Comparison of ENCODE assay signal across 25 mouse cellular contexts in genomic region chr13:111816431-111816830, GRCm38 (mm10). TPM values are rescaled to one million over a fixed set of nuclear protein-coding genes. Genes with fewer than 3 reads are reported as not detected.
DNase-seq lines count a peak whose midpoint lies in the region; ATAC-seq and TF ChIP-seq lines count a peak whose summit lies in the region.
"Had no signal": no experiment of that assay in that cellular context is flagged by ENCODE, and none has a peak within 500 bp of the region (broad histone marks: within the 10 kb centered on the region; RNA-seq: fewer than 3 reads in every experiment).

No protein-coding gene starts in this region.

- no peaks in the 10 kb centered on the region for H3K27me3 ChIP-seq in heart, embryonic 12.5 days (replicated peaks)
- no peaks in the 10 kb centered on the region for H3K27me3 ChIP-seq in midbrain, embryonic 11.5 days (ENCODE audit: control insufficient read depth, insufficient read depth, low read length)
- H3K27me3 ChIP-seq in midbrain, embryonic 15.5 days (replicated peaks): no peaks in the 10 kb centered on the region
- H3K27me3 ChIP-seq in liver, postnatal 0 days (ENCODE audit: insufficient read depth, low read length): no peaks in the 10 kb centered on the region
- H3K27me3 ChIP-seq: CH12.LX; embryonic facial prominence, embryonic 13.5 days; forebrain, embryonic 15.5 days; hindbrain, embryonic 12.5 days; Patski had no signal

- H3K9ac ChIP-seq in heart, embryonic 12.5 days: no peak overlapping the region
- H3K9ac ChIP-seq in midbrain, embryonic 11.5 days (ENCODE audit: low read length): no peak overlapping the region
- no peak overlapping the region for H3K9ac ChIP-seq in midbrain, embryonic 15.5 days
- no peak overlapping the region for H3K9ac ChIP-seq in liver, postnatal 0 days (replicated peaks)
- H3K9ac ChIP-seq: embryonic facial prominence, embryonic 13.5 days; forebrain, embryonic 12.5 days; forebrain, embryonic 15.5 days; hindbrain, embryonic 12.5 days had no signal

- no peak overlapping the region for H3K4me3 ChIP-seq in heart, embryonic 12.5 days
- H3K4me3 ChIP-seq in midbrain, embryonic 11.5 days (ENCODE audit: low read depth, low read length): no peak overlapping the region
- H3K4me3 ChIP-seq in midbrain, embryonic 15.5 days: no peak overlapping the region
- H3K4me3 ChIP-seq in liver, postnatal 0 days (ENCODE audit: low read depth, low read length): no peak overlapping the region
- H3K4me3 ChIP-seq: embryonic facial prominence, embryonic 10.5 days; embryonic facial prominence, embryonic 13.5 days; erythroblast, embryonic 14.5 days; forebrain, embryonic 12.5 days; forebrain, embryonic 15.5 days; heart, adult 2 months; heart, embryonic 10.5 days; hindbrain, embryonic 12.5 days had no signal

- TF ChIP-seq CTCF in liver, postnatal 0 days (IDR thresholded peaks at IDR 0.05; ENCODE audit: low read depth): no peak

- TF ChIP-seq EP300 in liver, postnatal 0 days (IDR thresholded peaks at IDR 0.05; ENCODE audit: low read depth): no peak

- no peak overlapping the region for H3K4me2 ChIP-seq in heart, embryonic 12.5 days
- no peak overlapping the region for H3K4me2 ChIP-seq in midbrain, embryonic 11.5 days
- no peak overlapping the region for H3K4me2 ChIP-seq in midbrain, embryonic 15.5 days
- H3K4me2 ChIP-seq in liver, postnatal 0 days (ENCODE audit: low read depth, low read length): 0 out of 2 replicates have a peak overlapping the region, but pooled peaks have one; percentile 22
- H3K4me2 ChIP-seq: embryonic facial prominence, embryonic 13.5 days; forebrain, embryonic 12.5 days; forebrain, embryonic 15.5 days; hindbrain, embryonic 12.5 days had no signal

- H3K27ac ChIP-seq in heart, embryonic 12.5 days (ENCODE audit: poor library complexity, severe bottlenecking): no peak overlapping the region
- no peak overlapping the region for H3K27ac ChIP-seq in midbrain, embryonic 11.5 days (ENCODE audit: low read depth, low read length)
- H3K27ac ChIP-seq in midbrain, embryonic 15.5 days: no peak overlapping the region
- H3K27ac ChIP-seq in liver, postnatal 0 days (ENCODE audit: low read depth): peak overlapping the region; percentile 87
- H3K27ac ChIP-seq: embryonic facial prominence, embryonic 10.5 days; embryonic facial prominence, embryonic 13.5 days; forebrain, embryonic 12.5 days; forebrain, embryonic 15.5 days; heart, adult 2 months; heart, embryonic 10.5 days; hindbrain, embryonic 12.5 days had no signal

- peak; percentile 60 for DNase-seq in heart, adult 11 months
- peak; percentile 44 for DNase-seq in midbrain, embryonic 11.5 days (ENCODE audit: low spot score, missing footprints)
- peak; percentile 64 for DNase-seq in liver, postnatal 0 days
- DNase-seq in B cell, adult 2 months: no peak
- DNase-seq: adrenal gland, postnatal 10 days; adrenal gland, postnatal 36 days; cerebellum, adult 11 months; cerebellum, adult 2 months; cerebellum, postnatal 36 days; embryo, embryonic 11 days; gastrocnemius, postnatal 25 days; heart, adult 2 months had no signal

- no peak for ATAC-seq in heart, embryonic 12.5 days (ENCODE audit: insufficient number of reproducible peaks, low FRiP score)
- ATAC-seq in midbrain, embryonic 11.5 days (ENCODE audit: low FRiP score): no peak
- no peak for ATAC-seq in midbrain, embryonic 15.5 days (replicated peaks)
- peak; percentile 90 for ATAC-seq in liver, postnatal 0 days
- ATAC-seq: forebrain, embryonic 15.5 days; hindbrain, embryonic 16.5 days; Patski had no signal

- H3K36me3 ChIP-seq in heart, embryonic 12.5 days: no peaks in the 10 kb centered on the region
- H3K36me3 ChIP-seq in midbrain, embryonic 11.5 days (ENCODE audit: control insufficient read depth, insufficient read depth, low read length): no peaks in the 10 kb centered on the region
- H3K36me3 ChIP-seq in midbrain, embryonic 15.5 days (replicated peaks): no peaks in the 10 kb centered on the region
- H3K36me3 ChIP-seq in liver, postnatal 0 days (replicated peaks; ENCODE audit: insufficient read depth, low read length): no peaks in the 10 kb centered on the region
- H3K36me3 ChIP-seq: embryonic facial prominence, embryonic 10.5 days; embryonic facial prominence, embryonic 13.5 days; forebrain, embryonic 12.5 days; forebrain, embryonic 15.5 days; G1E; heart, embryonic 10.5 days; hindbrain, embryonic 12.5 days had no signal

- WGBS in heart, embryonic 12.5 days: 66% methylated on average over 3 of the region's 3 CpGs
- 74% methylated on average over 3 of the region's 3 CpGs for WGBS in midbrain, embryonic 11.5 days
- WGBS in midbrain, embryonic 15.5 days: 86% methylated on average over 3 of the region's 3 CpGs
- WGBS in liver, postnatal 0 days (ENCODE audit: insufficient replicate concordance): 61% methylated on average over 3 of the region's 3 CpGs

- H3K9me3 ChIP-seq in heart, embryonic 12.5 days (replicated peaks): 0 out of 2 replicates have a peak, but pooled peaks cover 2% of the 10 kb centered on the region
- no peaks in the 10 kb centered on the region for H3K9me3 ChIP-seq in midbrain, embryonic 11.5 days (ENCODE audit: control insufficient read depth, low read length)
- H3K9me3 ChIP-seq in midbrain, embryonic 15.5 days: no peaks in the 10 kb centered on the region
- peaks cover 2% of the 10 kb centered on the region; the same call in 1 of the 2 replicates for H3K9me3 ChIP-seq in liver, postnatal 0 days (ENCODE audit: low read length)
- H3K9me3 ChIP-seq: embryonic facial prominence, embryonic 10.5 days; forebrain, embryonic 12.5 days; forebrain, embryonic 15.5 days; heart, embryonic 10.5 days; hindbrain, embryonic 12.5 days had no signal

- H3K4me1 ChIP-seq in heart, embryonic 12.5 days (replicated peaks): no peaks in the 10 kb centered on the region
- H3K4me1 ChIP-seq in midbrain, embryonic 11.5 days (ENCODE audit: control insufficient read depth, insufficient read depth, low read length): no peaks in the 10 kb centered on the region
- H3K4me1 ChIP-seq in midbrain, embryonic 15.5 days: no peaks in the 10 kb centered on the region
- peaks cover 21% of the 10 kb centered on the region for H3K4me1 ChIP-seq in liver, postnatal 0 days (ENCODE audit: insufficient read depth)
- H3K4me1 ChIP-seq: embryonic facial prominence, embryonic 13.5 days; forebrain, embryonic 12.5 days; forebrain, embryonic 15.5 days; hindbrain, embryonic 12.5 days had no signal

RNA-seq across cellular contexts. Expression of gene Map3k1, which starts 7.6 kb away (rescaled TPM):
- 16.7 and 18.7 TPM in 2 replicates for polyA plus RNA-seq in heart, embryonic 12.5 days (2016; fragmentation: Nextera tagmentation; extraction: Ambion mirVana)
- polyA plus RNA-seq in midbrain, embryonic 11.5 days (2014; fragmentation: Nextera tagmentation; extraction: Ambion mirVana): 12.0 and 14.4 TPM in 2 replicates
- 10.5 and 12.2 TPM in 2 replicates for polyA plus RNA-seq in midbrain, embryonic 15.5 days (2015; fragmentation: Nextera tagmentation; extraction: Ambion mirVana)
- polyA plus RNA-seq in liver, postnatal 0 days (2015; fragmentation: Nextera tagmentation; extraction: Ambion mirVana): 10.8 and 11.5 TPM in 2 replicates

Comparison
In these comparisons a context has a peak if more than half of its experiments do, and no peak if none do; other contexts are left out.
1. DNase-seq: peak in heart, adult 11 months (single experiment), midbrain, embryonic 11.5 days (single experiment) and liver, postnatal 0 days (single experiment); none in B cell, adult 2 months (0 of 2).